Mouse (Mus musculus): ENCODE results near the gene Cabp4.

DNA sequence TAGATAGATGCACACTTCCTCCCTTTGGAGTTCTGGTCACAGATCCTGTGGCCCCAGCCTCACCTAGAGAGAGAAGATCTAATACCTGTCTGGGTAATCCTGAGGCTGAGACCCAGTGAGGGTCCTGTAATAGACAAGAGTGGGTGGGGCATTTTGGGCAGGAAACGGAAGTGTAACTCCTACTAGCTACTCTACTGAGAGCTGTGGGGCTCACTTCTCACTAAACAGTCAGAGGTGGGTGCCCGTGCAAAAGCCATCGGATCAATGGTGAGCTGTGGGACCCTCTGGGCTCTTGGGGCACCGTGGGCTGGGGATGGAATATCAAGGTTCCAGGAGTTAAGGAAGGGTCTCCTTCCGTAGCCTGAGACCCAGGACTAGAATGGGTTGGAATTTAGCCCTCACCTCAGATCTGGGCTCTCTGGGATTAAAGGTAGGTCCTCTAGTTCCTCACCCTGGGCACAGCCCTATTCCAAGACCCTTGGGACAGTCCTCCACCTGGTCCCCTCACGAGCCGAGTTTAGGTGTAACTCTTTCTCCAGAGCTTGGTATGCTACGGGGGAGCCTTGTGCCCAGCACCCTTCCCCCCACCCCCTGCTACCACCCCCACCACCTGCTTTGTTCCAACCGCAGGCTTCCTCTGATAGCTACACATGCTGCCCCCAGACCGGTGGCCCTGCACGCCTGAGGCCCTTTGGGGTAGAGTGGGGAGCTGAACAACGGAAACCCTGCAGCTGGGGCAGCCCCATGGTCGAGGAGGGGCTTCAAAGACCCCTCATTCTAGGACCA, 10.8 kb upstream of the Cabp4 start:
- no peak for TF ChIP-seq FLI1 (IDR thresholded peaks at IDR 0.05; ENCODE audit: low read length)
- TF ChIP-seq GATA1 (IDR thresholded peaks at IDR 0.05; ENCODE audit: borderline replicate concordance, low read length), result no peak
